Mouse (Mus musculus) embryonic facial prominence, embryonic 12.5 days (tissue): Measurements from ENCODE around the gene Nav1. TPM values are rescaled to one million over a fixed set of nuclear protein-coding genes. Genes with fewer than 3 reads are reported as not detected.

Experiments used
- ATAC-seq: fragments of 200-750 bp; cut with Nextera tagmentation; 2 replicates; pipeline ENCODE4 v1.8.0; 2017; ENCODE audit not compliant: insufficient number of reproducible peaks, insufficient read depth, low FRiP score, low TSS enrichment
- H3K27ac ChIP-seq: fragments of 300-500 bp; sonication (generic); 2 replicates; pipeline ENCODE4 v1.5.1; 2016; ENCODE audit warnings: mild to moderate bottlenecking
- H3K27me3 ChIP-seq: fragments of 300-500 bp; sonication (generic); 2 replicates; pipeline ENCODE4 v1.6.1; 2016; ENCODE audit warnings: mild to moderate bottlenecking, moderate library complexity
- H3K36me3 ChIP-seq: fragments of 300-500 bp; sonication (generic); 2 replicates; pipeline ENCODE4 v1.6.1; 2016; ENCODE audit warnings: mild to moderate bottlenecking
- H3K4me1 ChIP-seq: fragments of 300-500 bp; sonication (generic); 2 replicates; pipeline ENCODE4 v1.6.1; 2016
- H3K4me2 ChIP-seq: fragments of 300-500 bp; sonication (generic); replicated peaks from 2 replicates; pipeline ENCODE4 v1.6.1; 2016; ENCODE audit warnings: mild to moderate bottlenecking, moderate library complexity
- H3K4me3 ChIP-seq: fragments of 300-500 bp; sonication (generic); 2 replicates; pipeline ENCODE4 v1.5.1; 2016; ENCODE audit warnings: mild to moderate bottlenecking
- H3K9ac ChIP-seq: fragments of 300-500 bp; sonication (generic); 2 replicates; pipeline ENCODE4 v1.6.1; 2016; ENCODE audit warnings: mild to moderate bottlenecking, moderate library complexity
- H3K9me3 ChIP-seq: fragments of 300-500 bp; sonication (generic); 2 replicates; pipeline ENCODE4 v1.6.1; 2016; ENCODE audit warnings: mild to moderate bottlenecking, moderate library complexity
- WGBS: fragments of 180-500 bp; shearing (Covaris S2); methylation state at CpG from one replicate; pipeline ENCODE4 v1.1.7; 2016; 5-methylcytosine and 5-hydroxymethylcytosine counted together
- polyA plus RNA-seq: library from polyadenylated mRNA; unstranded; fragments of >200 nt; fragmentation: Nextera tagmentation; extraction: Ambion mirVana; gene quantifications from 2 replicates; pipeline ENCODE4 v1.2.1, GENCODE M21; 2016

Nav1 gene
- polyA plus RNA-seq, 1 experiment from 2014 or later: 18.6 TPM

DNA sequence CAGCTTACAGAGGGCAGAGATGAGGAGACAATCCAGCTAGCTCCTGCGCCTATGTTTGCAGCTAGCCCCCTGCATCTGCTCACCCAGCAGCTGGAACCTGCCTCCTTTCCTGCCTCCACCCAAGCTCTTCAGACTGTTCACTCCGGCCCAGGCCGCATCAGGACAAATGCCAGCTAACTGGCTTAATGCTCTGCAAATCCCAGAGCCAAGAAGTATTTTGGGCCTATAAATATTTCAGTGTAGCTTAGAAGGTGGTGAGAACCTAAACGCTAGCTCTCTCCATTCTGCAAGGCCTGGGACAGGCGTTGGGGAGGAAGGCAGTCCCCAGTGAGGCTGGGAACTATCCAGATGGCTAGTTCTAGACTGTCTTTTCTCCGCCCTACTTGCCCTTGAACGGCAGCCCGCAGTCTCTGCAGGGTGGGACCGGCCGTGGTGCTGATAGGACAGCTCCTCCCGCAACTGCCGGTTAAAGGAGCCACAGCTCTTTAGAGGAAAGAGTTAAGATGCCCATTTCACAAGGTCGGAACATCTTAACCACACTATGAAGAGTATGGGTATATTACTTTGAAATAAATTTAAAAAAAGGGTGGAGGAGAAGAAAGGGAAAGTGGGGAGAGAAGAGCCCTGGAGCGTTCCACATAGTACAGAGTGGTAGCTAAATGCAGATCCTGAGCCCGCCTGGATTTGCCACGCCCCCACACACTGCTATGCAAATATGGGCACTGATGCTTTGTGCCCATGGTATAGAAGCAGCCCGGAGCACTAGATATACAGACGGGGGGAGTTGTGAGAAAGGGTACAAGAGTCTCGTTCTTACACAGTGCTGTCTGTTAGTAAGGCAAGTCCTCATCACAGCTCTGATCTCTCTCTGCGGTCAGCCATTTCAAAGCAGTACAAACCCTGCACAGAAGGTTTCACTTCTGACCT lies 8.9 kb upstream of the Nav1 start:
- Histone ChIP-seq H3K4me3 (no peak overlapping the region), H3K27ac (no peak overlapping the region), H3K9ac (no peak overlapping the region), H3K36me3 (no peaks in the 10 kb centered on the region), H3K4me1 (0 out of 2 replicates have a peak, but pooled peaks cover 3% of the 10 kb centered on the region), H3K9me3 (no peaks in the 10 kb centered on the region), H3K4me2 (no peak overlapping the region), H3K27me3 (no peaks in the 10 kb centered on the region; the same call in 1 of the 2 replicates)
- 17% methylated on average over 20 of the region's 20 CpGs for WGBS
- ATAC-seq: peak; percentile 35; the same call in 1 of the 2 replicates

DNA sequence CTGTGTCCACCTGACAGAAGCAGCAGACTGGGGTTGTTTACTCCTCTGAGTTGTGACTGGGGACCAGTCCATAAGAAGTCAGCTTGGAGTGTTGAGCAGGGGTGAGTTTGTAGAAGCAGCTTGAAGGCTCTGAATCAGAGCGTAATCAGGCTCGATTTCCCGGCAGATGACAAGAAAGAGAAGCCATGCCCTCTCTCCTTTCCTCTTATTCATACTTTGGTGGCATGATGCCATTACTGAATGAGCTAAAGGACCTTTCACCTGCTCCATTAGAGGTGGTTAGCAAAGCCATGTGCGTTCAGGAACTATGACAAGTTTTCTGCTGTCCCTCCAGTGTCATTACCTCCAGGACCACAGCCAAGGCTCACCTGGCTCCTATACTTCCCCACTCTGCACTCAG lies 2.5 kb upstream of the Nav1 start:
- Histone ChIP-seq H3K9ac (no peak overlapping the region), H3K9me3 (no peaks in the 10 kb centered on the region), H3K4me1 (no peaks in the 10 kb centered on the region), H3K36me3 (no peaks in the 10 kb centered on the region), H3K27ac (no peak overlapping the region), H3K4me2 (no peak overlapping the region), H3K4me3 (no peak overlapping the region), H3K27me3 (no peaks in the 10 kb centered on the region)
- ATAC-seq: no peak
- 83% methylated on average over 4 of the region's 4 CpGs for WGBS

DNA sequence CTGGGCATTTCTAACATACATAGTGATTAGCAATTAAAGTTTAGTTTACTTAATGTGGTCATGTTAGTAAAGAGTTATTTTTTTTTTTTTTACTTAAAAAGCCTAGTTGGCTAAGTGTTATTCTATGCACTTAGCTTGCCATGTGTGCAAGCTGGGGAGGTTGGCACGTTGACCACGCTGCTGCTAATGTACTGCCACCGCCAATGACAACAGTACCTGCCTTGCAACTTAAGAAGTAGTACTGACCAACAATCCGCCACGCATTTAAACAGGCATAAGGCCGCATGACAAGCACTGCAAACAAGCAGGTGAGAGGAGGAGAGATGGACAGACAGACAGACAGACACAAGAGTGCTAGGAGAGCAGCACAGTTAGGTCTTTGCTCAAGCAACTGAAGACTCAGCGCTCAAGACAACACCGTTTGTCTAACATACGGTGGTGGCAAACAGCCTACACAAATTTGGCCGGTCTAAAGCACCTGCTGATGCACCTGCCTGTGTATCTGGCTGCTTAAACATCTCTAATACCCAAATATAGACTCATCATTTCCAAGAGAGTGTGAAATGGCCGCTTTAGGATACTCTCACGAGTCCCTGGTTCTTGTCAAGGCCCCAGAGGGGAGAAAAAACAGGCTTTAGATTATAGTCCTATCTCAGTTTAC lies 610 bp downstream of the Nav1 start:
- 86% methylated on average over 12 of the region's 12 CpGs for WGBS
- Histone ChIP-seq H3K9ac (no peak overlapping the region), H3K36me3 (no peaks in the 10 kb centered on the region), H3K27ac (no peak overlapping the region), H3K4me3 (no peak overlapping the region), H3K27me3 (no peaks in the 10 kb centered on the region), H3K4me2 (no peak overlapping the region), H3K9me3 (no peaks in the 10 kb centered on the region), H3K4me1 (peaks cover 14% of the 10 kb centered on the region)
- no peak for ATAC-seq

DNA sequence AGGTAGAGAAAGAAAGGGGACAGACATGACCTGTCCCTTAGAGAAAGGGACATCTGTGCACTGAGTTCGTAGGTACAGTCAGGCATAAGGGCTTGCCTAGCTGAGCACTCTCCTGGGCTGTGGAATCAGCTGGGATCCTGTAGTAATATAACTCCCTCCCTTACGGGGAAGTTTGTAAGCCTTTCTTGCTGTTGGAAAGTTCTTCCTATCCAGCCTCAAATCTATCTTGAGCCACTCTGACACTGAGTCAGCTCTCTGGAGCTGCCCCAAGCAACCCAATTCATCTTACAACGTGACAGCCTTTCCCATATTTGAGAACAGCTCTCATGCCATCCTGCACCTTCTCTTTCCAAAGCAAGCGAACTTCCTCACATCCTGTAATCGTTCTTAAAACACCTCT lies 1.6 kb downstream of the Nav1 start:
- no peak for ATAC-seq
- H3K27me3 ChIP-seq: no peaks in the 10 kb centered on the region
- H3K27ac ChIP-seq: no peak overlapping the region
- H3K9me3 ChIP-seq: no peaks in the 10 kb centered on the region
- H3K4me3 ChIP-seq: no peak overlapping the region
- peaks cover 18% of the 10 kb centered on the region for H3K4me1 ChIP-seq
- no peak overlapping the region for H3K9ac ChIP-seq
- no peak overlapping the region for H3K4me2 ChIP-seq
- H3K36me3 ChIP-seq: no peaks in the 10 kb centered on the region
- 73% methylated on average over 5 of the region's 5 CpGs for WGBS

DNA sequence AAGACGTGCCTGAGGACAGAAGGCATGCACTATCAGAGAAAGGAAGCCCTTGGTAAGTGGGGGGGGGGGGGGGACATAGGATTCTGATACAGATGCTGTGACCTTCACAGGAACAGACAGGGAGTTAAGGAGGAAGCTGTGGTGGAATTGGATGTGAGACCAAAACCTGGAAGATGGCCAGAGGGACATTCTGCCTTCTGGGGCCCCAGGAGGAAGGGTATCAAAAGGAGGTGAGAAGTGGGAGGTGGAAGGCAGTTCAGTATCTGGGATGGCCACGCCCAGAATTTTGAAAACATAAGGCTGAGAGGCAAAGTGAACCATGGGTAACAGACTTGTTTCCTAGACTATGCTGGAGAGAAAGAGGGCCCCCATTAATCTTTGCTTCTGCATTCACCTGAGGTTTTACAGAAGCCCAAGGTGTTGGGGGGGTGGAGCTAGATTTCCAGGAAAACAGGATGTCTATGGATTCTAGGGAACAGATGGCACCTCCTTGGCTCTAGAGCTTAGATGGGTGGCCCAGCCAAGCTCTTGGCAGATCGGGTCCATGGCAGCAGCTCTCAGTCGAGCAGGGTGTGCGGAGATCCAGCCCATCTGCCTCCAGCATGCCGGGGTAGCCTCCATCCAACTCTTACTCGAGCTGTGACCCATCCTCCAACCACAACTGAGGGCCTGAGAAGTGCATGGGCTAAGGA lies 2.6 kb downstream of the Nav1 start:
- 85% methylated on average over 7 of the region's 7 CpGs for WGBS
- ATAC-seq: no peak

DNA sequence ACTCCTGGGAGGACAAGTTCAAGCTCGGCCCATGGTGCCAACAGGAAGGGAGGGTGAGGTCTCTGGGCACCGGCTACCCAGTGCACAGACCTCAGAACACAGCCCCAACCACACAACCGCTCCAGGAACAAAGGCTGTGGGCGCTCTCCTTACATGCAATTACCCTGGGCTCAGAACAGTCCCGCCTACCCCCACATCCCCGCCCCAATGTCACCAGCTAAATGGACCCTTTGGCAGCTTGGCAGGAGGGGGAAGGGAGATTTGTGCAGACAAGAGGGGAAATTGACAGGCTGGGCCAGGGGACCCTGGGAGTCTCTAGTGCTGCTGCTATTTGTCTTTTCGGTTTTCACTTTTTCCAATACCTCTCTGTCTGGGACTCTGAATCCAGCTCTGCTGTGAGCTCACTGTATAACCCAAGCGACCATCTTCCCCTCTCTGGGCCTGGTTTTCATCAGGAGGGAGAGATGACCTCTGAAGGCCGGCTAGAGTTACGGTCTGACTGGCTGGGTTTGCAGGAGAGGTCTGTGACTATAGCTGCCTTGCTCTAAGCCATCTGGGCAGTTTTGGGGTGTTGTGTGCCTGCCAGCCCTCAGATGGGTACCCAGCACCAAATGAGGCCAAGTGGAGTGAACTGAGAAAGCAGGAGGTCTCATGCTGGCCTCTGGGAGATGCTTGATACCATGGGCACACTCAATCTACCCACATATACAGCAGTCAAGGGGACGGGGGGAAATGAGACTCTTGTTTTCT lies 3.8 kb downstream of the Nav1 start:
- 0 out of 2 replicates have a peak overlapping the region, but pooled peaks have one; percentile 5 for H3K4me2 ChIP-seq
- peak; percentile 57; the same call in 1 of the 2 replicates for ATAC-seq
- 30% methylated on average over 11 of the region's 11 CpGs for WGBS
- H3K4me3 ChIP-seq: no peak overlapping the region
- H3K4me1 ChIP-seq: peaks cover 32% of the 10 kb centered on the region
- H3K27me3 ChIP-seq: no peaks in the 10 kb centered on the region
- H3K9ac ChIP-seq: no peak overlapping the region
- peak overlapping the region; percentile 43; the same call in 1 of the 2 replicates for H3K27ac ChIP-seq
- H3K9me3 ChIP-seq: no peaks in the 10 kb centered on the region
- no peaks in the 10 kb centered on the region for H3K36me3 ChIP-seq

More for the DNA sequence above, 2.6 kb downstream of the Nav1 start:
- Histone ChIP-seq H3K4me3 (no peak overlapping the region), H3K4me2 (no peak overlapping the region), H3K27ac (no peak overlapping the region), H3K36me3 (no peaks in the 10 kb centered on the region), H3K4me1 (peaks cover 25% of the 10 kb centered on the region), H3K9ac (no peak overlapping the region), H3K27me3 (no peaks in the 10 kb centered on the region), H3K9me3 (no peaks in the 10 kb centered on the region)

DNA sequence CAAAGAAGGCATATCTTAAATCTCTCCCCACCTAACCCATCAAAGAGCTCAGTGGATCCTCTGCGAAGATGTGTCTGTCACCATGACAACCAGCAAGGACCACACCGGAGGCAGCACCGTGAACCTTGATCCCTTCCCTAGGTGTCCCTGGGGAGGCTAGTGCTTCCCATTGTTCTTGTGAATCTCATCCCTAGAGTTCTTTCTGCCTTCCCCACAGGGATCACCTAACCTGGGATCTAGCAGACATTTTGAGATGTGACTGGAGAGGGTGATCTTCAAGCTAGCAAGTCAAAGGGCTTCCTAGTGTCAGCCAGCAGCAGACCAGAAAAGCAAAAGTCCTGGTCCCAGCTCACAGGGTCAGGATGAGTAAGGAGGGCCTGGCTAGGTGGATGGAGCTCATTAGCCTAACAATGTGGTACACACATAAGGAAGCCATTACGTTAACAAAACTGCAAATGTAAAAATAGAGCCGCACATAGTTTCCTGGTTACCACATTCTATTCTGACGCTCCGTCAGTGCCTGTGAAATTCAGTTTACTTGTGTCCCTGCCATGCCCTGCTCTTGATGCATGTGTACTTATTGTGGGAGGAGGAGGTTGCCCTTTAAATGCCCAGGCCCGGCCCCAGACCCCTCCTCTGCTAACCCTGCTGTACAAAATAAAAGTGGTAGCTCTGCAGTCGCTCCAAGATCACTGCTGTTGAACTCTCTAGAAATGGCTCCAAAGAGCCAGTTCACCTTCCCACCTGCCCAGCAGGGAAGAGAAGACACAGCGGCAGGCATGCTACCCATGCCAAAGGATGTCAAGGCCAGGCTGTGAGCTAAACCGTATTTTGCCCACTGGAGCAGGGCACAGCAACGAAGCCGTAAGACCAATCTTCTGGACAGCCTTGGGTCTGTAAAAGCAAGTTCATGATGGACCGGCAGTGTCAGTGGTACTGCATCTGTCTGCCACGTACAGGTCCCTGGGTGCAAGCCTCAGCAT lies 6.8 kb downstream of the Nav1 start:
- H3K27ac ChIP-seq: no peak overlapping the region
- no peak for ATAC-seq
- H3K9me3 ChIP-seq: no peaks in the 10 kb centered on the region
- H3K9ac ChIP-seq: no peak overlapping the region
- H3K36me3 ChIP-seq: no peaks in the 10 kb centered on the region
- no peak overlapping the region for H3K4me2 ChIP-seq
- 53% methylated on average over 15 of the region's 15 CpGs for WGBS
- H3K4me3 ChIP-seq: no peak overlapping the region
- peaks cover 32% of the 10 kb centered on the region for H3K4me1 ChIP-seq
- no peaks in the 10 kb centered on the region for H3K27me3 ChIP-seq

DNA sequence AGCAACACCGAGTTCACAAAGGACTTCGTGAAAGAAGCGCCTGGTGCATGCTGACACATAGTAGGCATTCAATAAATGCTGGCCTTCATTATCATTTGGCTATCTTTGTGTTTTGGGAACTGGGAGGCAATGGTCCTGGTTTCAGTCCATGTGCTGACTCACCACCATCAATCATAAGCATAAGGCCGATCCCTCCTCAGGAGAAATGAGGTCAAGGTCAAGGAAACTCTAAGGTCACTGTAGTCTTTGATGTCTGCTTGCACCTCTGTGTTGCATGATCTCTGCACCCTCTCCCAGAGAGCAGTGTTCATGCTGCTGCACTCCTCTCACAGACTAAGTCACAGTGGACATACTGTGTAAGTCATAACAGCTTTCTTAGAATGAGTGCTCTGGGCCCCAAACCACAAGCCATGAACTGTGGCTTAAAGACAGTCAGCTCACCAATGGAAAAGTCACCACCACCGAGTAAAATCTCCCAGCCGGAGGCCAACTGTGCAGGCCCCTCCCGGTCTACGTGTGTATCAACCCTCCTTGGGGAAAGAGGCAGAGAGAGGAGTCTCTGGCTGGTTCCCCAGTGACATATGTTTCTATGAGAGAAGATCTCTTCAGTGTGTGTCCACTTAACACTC lies 8.7 kb downstream of the Nav1 start:
- Histone ChIP-seq H3K4me2 (no peak overlapping the region), H3K9ac (no peak overlapping the region), H3K36me3 (no peaks in the 10 kb centered on the region), H3K9me3 (no peaks in the 10 kb centered on the region; the same call in 1 of the 2 replicates), H3K4me1 (peaks cover 27% of the 10 kb centered on the region), H3K27ac (no peak overlapping the region), H3K4me3 (no peak overlapping the region), H3K27me3 (no peaks in the 10 kb centered on the region)
- no peak; the same call in 1 of the 2 replicates for ATAC-seq
- WGBS: 64% methylated on average over 8 of the region's 8 CpGs

DNA sequence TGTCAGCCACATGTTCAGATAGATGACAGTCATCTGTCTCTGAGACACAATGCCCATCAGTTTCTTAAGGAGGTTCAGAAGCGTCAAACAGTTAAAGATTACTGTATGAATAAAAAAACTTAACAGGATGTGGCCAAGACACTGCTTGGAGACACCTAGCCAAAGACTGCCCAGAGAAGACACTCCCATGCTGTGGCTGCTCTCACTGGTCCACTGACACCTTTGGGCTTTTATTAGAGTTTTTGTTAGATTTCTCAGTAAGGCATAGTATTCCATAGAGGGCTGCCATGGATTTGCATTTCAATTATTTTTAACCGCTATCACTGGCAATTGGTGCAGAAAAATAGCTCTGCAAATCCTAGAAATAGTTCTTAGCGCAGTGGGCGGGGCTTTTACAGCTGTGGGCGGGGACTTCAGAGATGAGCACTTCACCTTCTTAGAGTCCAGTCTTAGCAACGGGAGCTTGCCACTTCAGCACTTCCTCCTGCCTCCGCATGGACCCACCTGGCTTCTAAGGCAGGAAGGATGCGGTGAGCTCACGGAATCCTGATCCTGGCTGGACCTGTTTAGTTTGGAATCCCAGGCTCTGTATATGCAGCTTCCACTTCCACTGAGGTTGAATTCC lies 12.7 kb downstream of the Nav1 start:
- no peak overlapping the region for H3K4me2 ChIP-seq
- 43% methylated on average over 9 of the region's 9 CpGs for WGBS
- no peaks in the 10 kb centered on the region for H3K27me3 ChIP-seq
- no peak overlapping the region for H3K27ac ChIP-seq
- H3K36me3 ChIP-seq: no peaks in the 10 kb centered on the region
- peaks cover 6% of the 10 kb centered on the region; the same call in 1 of the 2 replicates for H3K4me1 ChIP-seq
- no peak for ATAC-seq
- H3K4me3 ChIP-seq: no peak overlapping the region
- H3K9me3 ChIP-seq: no peaks in the 10 kb centered on the region; the same call in 1 of the 2 replicates
- H3K9ac ChIP-seq: no peak overlapping the region
